In genomic region chr13:44833353-44833752, GRCm38 (mm10) we compare ENCODE assay signal across 8 mouse cellular contexts.
DNase-seq lines count a peak whose midpoint lies in the region; ATAC-seq and TF ChIP-seq lines count a peak whose summit lies in the region.

No protein-coding gene starts in this region.

- intact Hi-C loops in heart, postnatal 10 days (cut with DNase I), result loop anchor here (5.0 kb wide), 4 partner anchors 96 to 1036 kb away; no protein-coding TSS in a partner anchor
- intact Hi-C loops in left cerebral cortex, postnatal 25 days (cut with DNase I), result loop anchor here (10.0 kb wide), 2 partner anchors 969 to 1039 kb away; no protein-coding TSS in a partner anchor

- no peak for ATAC-seq in embryonic facial prominence, embryonic 11.5 days (replicated peaks; ENCODE audit: insufficient number of reproducible peaks, low FRiP score, low TSS enrichment, low read depth)
- ATAC-seq in stomach, embryonic 14.5 days (ENCODE audit: insufficient number of reproducible peaks, insufficient read depth, low FRiP score, low read depth), result 0 out of 2 replicates have a peak, but pooled peaks have one; percentile 6

- H3K36me3 ChIP-seq in embryonic facial prominence, embryonic 11.5 days (replicated peaks; ENCODE audit: control insufficient read depth, insufficient read depth, low read depth, low read length), result no peaks in the 10 kb centered on the region
- peaks cover 6% of the 10 kb centered on the region; the same call in 1 of the 2 replicates for H3K36me3 ChIP-seq in embryonic facial prominence, embryonic 10.5 days (replicated peaks)
- no peaks in the 10 kb centered on the region for H3K36me3 ChIP-seq in stomach, embryonic 14.5 days (ENCODE audit: control insufficient read depth, insufficient read depth, low read length)

- no peak for TF ChIP-seq POLR2A in cerebellum, adult 2 months (IDR thresholded peaks at IDR 0.05; ENCODE audit: borderline replicate concordance, insufficient read depth, low read length)

- H3K4me1 ChIP-seq in embryonic facial prominence, embryonic 11.5 days (ENCODE audit: control insufficient read depth, insufficient read depth, low read length), result no peaks in the 10 kb centered on the region
- H3K4me1 ChIP-seq in embryonic facial prominence, embryonic 10.5 days, result peaks cover 7% of the 10 kb centered on the region; the same call in 1 of the 2 replicates
- H3K4me1 ChIP-seq in cerebellum, adult 2 months (ENCODE audit: control insufficient read depth, insufficient read depth, low read length), result peaks cover 31% of the 10 kb centered on the region
- H3K4me1 ChIP-seq in stomach, embryonic 14.5 days (ENCODE audit: control insufficient read depth, insufficient read depth, low read length), result 0 out of 2 replicates have a peak, but pooled peaks cover 2% of the 10 kb centered on the region

- no peaks in the 10 kb centered on the region for H3K27me3 ChIP-seq in embryonic facial prominence, embryonic 11.5 days (ENCODE audit: control insufficient read depth, insufficient read depth, low read length)
- H3K27me3 ChIP-seq in embryonic facial prominence, embryonic 10.5 days (replicated peaks; ENCODE audit: low read depth, poor library complexity, severe bottlenecking), result no peaks in the 10 kb centered on the region
- H3K27me3 ChIP-seq in cerebellum, adult 2 months (ENCODE audit: control insufficient read depth, insufficient read depth, low read length), result no peaks in the 10 kb centered on the region
- H3K27me3 ChIP-seq in stomach, embryonic 14.5 days (ENCODE audit: control insufficient read depth, insufficient read depth, low read length), result no peaks in the 10 kb centered on the region

- peak; percentile 46; the same call in 1 of the 2 replicates for TF ChIP-seq CTCF in cerebellum, adult 2 months (IDR thresholded peaks at IDR 0.05; ENCODE audit: borderline replicate concordance, insufficient read depth, low read depth, low read length)

- H3K27ac ChIP-seq in embryonic facial prominence, embryonic 11.5 days (replicated peaks; ENCODE audit: low read depth, low read length), result no peak overlapping the region
- no peak overlapping the region for H3K27ac ChIP-seq in embryonic facial prominence, embryonic 10.5 days (replicated peaks)
- no peak overlapping the region for H3K27ac ChIP-seq in cerebellum, adult 2 months (ENCODE audit: insufficient read depth, low read length)
- no peak overlapping the region for H3K27ac ChIP-seq in stomach, embryonic 14.5 days (ENCODE audit: low read length)

- H3K4me2 ChIP-seq in embryonic facial prominence, embryonic 11.5 days (ENCODE audit: low read depth, low read length), result no peak overlapping the region
- H3K4me2 ChIP-seq in stomach, embryonic 14.5 days (replicated peaks; ENCODE audit: low read depth, low read length), result no peak overlapping the region

- H3K9ac ChIP-seq in embryonic facial prominence, embryonic 11.5 days (replicated peaks; ENCODE audit: low read length), result no peak overlapping the region
- no peak overlapping the region for H3K9ac ChIP-seq in stomach, embryonic 14.5 days (replicated peaks; ENCODE audit: low read depth, low read length)

- no peak overlapping the region for H3K4me3 ChIP-seq in embryonic facial prominence, embryonic 11.5 days (ENCODE audit: low read depth, low read length)
- no peak overlapping the region for H3K4me3 ChIP-seq in embryonic facial prominence, embryonic 10.5 days
- no peak overlapping the region for H3K4me3 ChIP-seq in cerebellum, adult 2 months (replicated peaks; ENCODE audit: insufficient read depth, low read depth, low read length)
- H3K4me3 ChIP-seq in stomach, embryonic 14.5 days (ENCODE audit: low read depth, low read length), result no peak overlapping the region

- H3K9me3 ChIP-seq in embryonic facial prominence, embryonic 11.5 days (replicated peaks; ENCODE audit: control insufficient read depth, low read length), result no peaks in the 10 kb centered on the region
- H3K9me3 ChIP-seq in embryonic facial prominence, embryonic 10.5 days, result no peaks in the 10 kb centered on the region
- no peaks in the 10 kb centered on the region for H3K9me3 ChIP-seq in stomach, embryonic 14.5 days (ENCODE audit: control insufficient read depth, low read depth, low read length)

- 60% methylated on average over 3 of the region's 3 CpGs for WGBS in embryonic facial prominence, embryonic 11.5 days
- 63% methylated on average over 3 of the region's 3 CpGs for WGBS in embryonic facial prominence, embryonic 10.5 days
- WGBS in cerebellum, adult 2 months, result 24% methylated on average over 3 of the region's 3 CpGs
- 47% methylated on average over 3 of the region's 3 CpGs for WGBS in stomach, embryonic 14.5 days

- DNase-seq in embryonic facial prominence, embryonic 11.5 days (ENCODE audit: low spot score), result peak; percentile 71
- DNase-seq in embryonic facial prominence, embryonic 10.5 days (ENCODE audit: low spot score), result no peak
- peak; percentile 37 for DNase-seq in right cerebral cortex, adult 18-20 months
- no peak for DNase-seq in right cerebral cortex, postnatal 4 days
- peak; percentile 44 to 70 for DNase-seq in cerebellum, adult 2 months
- DNase-seq in heart, postnatal 10 days, result peak; percentile 69 to 75
- DNase-seq in left cerebral cortex, postnatal 25 days (ENCODE audit: low spot score in 2 of 2), result peak; percentile 51 to 74

Comparison
In these comparisons a context has a peak if more than half of its experiments do, and no peak if none do; other contexts are left out.
1. DNase-seq: peak in embryonic facial prominence, embryonic 11.5 days (single experiment), right cerebral cortex, adult 18-20 months (single experiment), cerebellum, adult 2 months (2 of 2), heart, postnatal 10 days (2 of 2) and left cerebral cortex, postnatal 25 days (2 of 2); none in embryonic facial prominence, embryonic 10.5 days (single experiment) and right cerebral cortex, postnatal 4 days (single experiment).